Mouse (Mus musculus) MEL-GATA-1-ER (cell line): ENCODE data around the gene Adra1d.

ENCODE experiments used
- DNase-seq: peaks from one replicate; pipeline ENCODE4 v3.0.0-alpha.2; 2012; ENCODE audit warnings: low read depth; ENCODE audit errors: extremely low read depth

Gene Adra1d

GRCm38 (mm10) chr2:131561891-131562585, at the start of gene Adra1d:
Adra1d (minus strand) TSS chr2:131562283.
- no peak for DNase-seq

- DNase-seq = no peak
Measured at GRCm38 (mm10) chr2:131601881-131602280, 39.8 kb upstream of the Adra1d start.

GRCm38 (mm10) chr2:131594871-131595270, 32.8 kb upstream of the Adra1d start:
- no peak for DNase-seq

GRCm38 (mm10) chr2:131587521-131587920, 25.4 kb upstream of the Adra1d start:
- DNase-seq = no peak

- no peak for DNase-seq
Measured at GRCm38 (mm10) chr2:131581506-131581905, 19.4 kb upstream of the Adra1d start.

GRCm38 (mm10) chr2:131562586-131563122, 571 bp upstream of the Adra1d start:
- no peak for DNase-seq

GRCm38 (mm10) chr2:131561344-131561870, 676 bp downstream of the Adra1d start:
- no peak for DNase-seq

GRCm38 (mm10) chr2:131560205-131560919, 1.7 kb downstream of the Adra1d start:
- no peak for DNase-seq

GRCm38 (mm10) chr2:131557896-131558295, 4.2 kb downstream of the Adra1d start:
- no peak for DNase-seq

GRCm38 (mm10) chr2:131552736-131553400, 9.2 kb downstream of the Adra1d start:
- no peak for DNase-seq

- no peak for DNase-seq
Measured at GRCm38 (mm10) chr2:131551701-131552620, 10.1 kb downstream of the Adra1d start.

GRCm38 (mm10) chr2:131550906-131551305, 11.2 kb downstream of the Adra1d start:
- no peak for DNase-seq

GRCm38 (mm10) chr2:131550474-131550873, 11.6 kb downstream of the Adra1d start:
- no peak for DNase-seq

- DNase-seq = no peak
Measured at GRCm38 (mm10) chr2:131549090-131549489, 13.0 kb downstream of the Adra1d start.

- no peak for DNase-seq
Measured at GRCm38 (mm10) chr2:131548330-131548729, 13.8 kb downstream of the Adra1d start.

GRCm38 (mm10) chr2:131546745-131547408, 15.2 kb downstream of the Adra1d start:
- DNase-seq = no peak

GRCm38 (mm10) chr2:131546308-131546700, 15.8 kb downstream of the Adra1d start:
- no peak for DNase-seq

GRCm38 (mm10) chr2:131545386-131546307, 16.4 kb downstream of the Adra1d start:
- peak; percentile 21 for DNase-seq

GRCm38 (mm10) chr2:131542531-131542930, 19.6 kb downstream of the Adra1d start:
- no peak for DNase-seq
